Comparison of ENCODE assay signal across 1 mouse cellular context in genomic region chr5:65717903-65718211, GRCm38 (mm10).
TF ChIP-seq lines count a peak whose summit lies in the region.

No protein-coding gene starts in this region.

TF ChIP-seq in MEL, 35 proteins besides CTCF, POLR2A, EP300 and RAD21:
- TF ChIP-seq ZMIZ1 (IDR thresholded peaks at IDR 0.05; ENCODE audit: low read depth, low read length) (peak; percentile 3; the same call in 1 of the 2 replicates), CHD1 (IDR thresholded peaks at IDR 0.05; ENCODE audit: low read depth, low read length) (peak; percentile 13; the same call in 1 of the 2 replicates), NELFE (IDR thresholded peaks at IDR 0.05; ENCODE audit: low read depth, low read length) (peak; percentile 33), ZC3H11A (IDR thresholded peaks at IDR 0.05; ENCODE audit: low read depth, low read length) (0 out of 2 replicates have a peak, but pooled peaks have one; percentile 6), E2F4 (IDR thresholded peaks at IDR 0.05; ENCODE audit: borderline replicate concordance, low read depth, low read length) (0 out of 2 replicates have a peak, but pooled peaks have one; percentile 63)
